Mouse (Mus musculus) spleen, adult 18-20 months (tissue): ENCODE data around the gene F11r.
A peak's percentile ranks its signal among the peaks of the same experiment; 100 is the strongest.
"Not testable (repeated sequence)": the region's sequence is repeated elsewhere in the genome, so short reads cannot be mapped to it uniquely, and the experiment has no call there.

ENCODE experiments used
- DNase-seq, 2 experiments: peaks; one replicate each; pipeline ENCODE4 v3.0.0; 2022; ENCODE audit warnings: mixed read lengths in 2 of 2

The F11r gene

DNA sequence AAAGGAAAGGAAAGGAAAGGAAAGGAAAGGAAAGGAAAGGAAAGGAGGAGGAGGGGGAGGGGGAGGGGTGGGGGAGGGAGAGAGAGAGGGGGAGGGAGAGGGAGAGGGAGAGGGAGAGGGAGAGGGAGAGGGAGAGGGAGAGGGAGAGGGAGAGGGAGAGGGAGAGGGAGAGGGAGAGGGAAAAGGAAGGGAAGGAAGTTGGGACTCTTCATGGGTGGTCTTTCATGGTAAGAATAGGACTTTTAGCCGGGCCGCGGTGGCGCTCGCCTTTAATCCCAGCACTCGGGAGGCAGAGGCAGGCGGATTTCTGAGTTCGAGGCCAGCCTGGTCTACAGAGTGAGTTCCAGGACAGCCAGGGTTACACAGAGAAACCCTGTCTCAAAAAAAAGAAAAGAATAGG lies 34.6 kb downstream of the F11r start:
- not testable (repeated sequence) for DNase-seq

DNA sequence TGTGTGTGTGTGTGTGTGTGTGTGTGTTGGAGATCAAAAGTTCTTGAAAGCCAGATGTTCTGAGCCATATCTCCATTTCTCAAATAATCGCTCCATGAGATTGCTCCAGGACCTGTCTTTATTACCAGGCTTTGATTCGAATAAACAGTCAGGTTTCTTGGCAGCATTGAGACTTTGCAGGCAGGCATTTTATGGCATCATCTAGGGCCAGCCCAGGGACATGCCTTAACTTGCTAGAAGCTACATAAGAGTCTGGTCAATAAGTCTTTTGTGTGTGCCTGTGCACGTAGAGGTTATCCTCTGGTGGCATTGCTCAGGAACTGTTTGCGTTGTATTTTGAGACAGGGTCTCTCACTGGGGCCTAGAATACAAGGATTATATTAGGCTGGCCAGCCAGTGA lies 36.2 kb downstream of the F11r start:
- no peak for DNase-seq

DNA sequence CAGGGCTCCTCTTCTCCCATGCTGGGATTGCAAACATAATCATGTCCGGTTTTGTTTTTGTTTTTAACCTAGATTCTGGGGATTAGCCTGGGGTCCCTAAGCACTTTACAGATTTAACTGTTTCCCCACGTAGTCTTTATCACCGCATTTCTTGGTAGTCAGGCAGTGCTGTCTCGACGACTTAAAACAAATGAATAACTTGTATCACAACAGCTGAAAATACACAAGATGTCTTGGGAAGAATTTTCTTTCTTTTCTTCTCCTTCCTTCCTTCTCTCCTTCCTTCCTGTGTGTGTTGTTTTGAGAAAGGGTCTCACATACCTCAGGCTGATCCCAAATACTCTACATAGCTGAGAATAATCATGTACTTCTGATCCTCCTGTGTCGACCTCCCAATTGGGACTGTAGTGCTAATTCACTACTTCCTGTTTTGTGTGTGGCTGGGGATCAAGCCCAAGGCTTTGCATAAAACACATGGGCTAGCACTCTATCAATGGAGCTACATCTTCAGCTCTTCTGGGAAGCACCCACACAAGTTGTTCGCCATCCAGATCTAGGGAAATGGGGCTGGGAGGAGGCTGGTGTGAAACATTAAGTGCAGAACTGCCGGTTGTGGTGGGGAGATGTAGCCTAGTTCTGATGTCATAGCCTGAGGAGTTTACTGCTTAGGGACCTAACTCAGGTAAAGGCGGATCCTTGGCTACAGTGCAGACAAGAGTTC lies 36.7 kb downstream of the F11r start:
- DNase-seq: no peak

DNA sequence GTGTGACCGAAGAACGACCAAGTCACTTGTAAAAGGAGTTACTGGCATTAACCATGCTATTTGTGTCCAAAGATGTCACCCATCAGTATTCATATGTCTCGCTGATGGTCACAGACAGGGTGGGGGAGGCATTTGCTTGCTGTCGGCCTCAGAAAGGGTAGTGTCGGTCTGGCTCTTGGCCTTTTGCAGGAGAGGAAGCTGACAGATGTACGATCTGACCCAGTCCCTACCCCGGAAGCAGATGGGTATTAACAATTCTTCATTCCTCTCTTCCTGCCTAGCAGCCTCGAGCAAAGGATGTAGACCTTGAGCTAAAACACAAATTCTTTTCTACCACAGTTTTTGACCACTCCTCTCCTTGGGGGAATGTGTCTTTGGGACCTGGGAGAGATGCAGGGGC lies 39.8 kb downstream of the F11r start:
- DNase-seq: no peak

DNA sequence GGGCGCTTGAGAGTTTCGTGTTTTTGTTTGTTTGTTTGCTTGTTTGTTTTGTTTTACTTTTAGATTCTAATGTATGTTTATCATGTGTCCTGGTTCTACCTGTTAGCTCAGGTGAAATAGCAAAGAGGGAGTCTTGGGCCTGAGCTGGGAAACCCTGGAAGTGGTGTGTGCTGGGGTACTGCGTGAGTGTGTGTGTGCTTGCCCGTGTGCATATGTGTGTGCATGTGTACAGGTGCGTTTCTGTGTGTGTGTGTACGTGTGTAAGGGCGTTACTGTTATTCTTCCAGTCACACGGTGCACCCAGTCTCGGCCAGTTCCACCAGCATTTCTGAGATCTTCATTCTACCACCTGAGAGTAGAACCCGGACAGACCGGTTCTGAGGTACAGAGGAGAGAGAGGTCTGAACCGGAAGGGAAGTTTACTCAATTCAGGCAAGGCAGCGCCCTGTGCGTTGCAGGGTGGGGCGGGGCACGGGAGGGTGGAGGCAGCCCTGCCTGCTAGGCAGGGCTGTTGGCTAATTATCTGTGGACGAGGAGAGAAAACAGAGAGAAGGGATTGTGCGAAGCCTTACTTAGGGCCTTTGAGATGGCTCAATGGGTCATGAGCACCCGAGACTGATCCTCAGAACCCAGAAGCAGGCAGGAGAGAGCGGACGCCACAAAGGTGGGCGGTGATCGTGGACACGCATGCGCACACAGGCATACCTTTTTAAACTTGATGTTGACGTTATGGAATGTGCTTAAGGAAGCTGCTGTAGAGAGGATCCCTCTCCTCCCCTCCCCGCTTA lies 40.6 kb downstream of the F11r start:
- DNase-seq: peak in 1 of 2 experiments; percentile 19

DNA sequence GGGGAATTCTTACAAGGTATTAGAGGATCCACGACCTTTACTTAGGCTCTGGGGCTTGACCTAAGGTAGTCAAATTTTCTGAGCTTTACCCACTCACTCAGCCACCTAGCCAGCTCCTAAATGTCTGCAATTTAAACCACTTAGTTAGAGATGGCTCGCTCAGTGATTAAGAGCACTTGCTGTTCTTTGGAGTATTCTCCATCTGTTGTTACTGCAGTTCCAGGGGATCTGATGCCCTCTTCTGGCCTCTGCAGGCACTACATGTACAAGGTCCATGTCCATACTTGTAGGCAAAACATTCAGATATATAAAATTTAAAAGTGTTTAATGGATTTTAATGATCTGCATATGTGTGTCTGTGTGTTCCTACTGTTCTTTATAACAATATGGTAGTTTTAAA lies 41.6 kb downstream of the F11r start:
- peak; percentile 43 to 73 for DNase-seq

DNA sequence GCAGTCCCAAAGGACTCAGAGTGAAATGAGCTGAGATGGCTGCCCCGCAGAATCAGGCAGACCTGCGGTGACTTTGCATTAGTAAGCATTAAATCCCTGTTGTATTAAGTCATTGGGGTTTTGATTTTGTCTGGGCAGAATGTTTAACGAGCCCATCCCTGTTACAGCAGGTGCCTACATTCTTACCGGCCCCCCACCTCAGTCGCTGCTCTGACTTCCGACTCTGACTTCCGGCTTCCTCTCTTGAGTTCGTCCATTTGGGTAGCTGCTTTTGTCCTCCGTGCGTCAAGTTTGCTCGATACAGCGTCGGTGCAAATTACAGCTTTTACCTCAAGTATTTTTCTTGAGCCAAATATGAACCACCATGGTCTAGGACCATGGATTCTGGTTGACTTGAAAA lies 56.9 kb downstream of the F11r start:
- DNase-seq: no peak

DNA sequence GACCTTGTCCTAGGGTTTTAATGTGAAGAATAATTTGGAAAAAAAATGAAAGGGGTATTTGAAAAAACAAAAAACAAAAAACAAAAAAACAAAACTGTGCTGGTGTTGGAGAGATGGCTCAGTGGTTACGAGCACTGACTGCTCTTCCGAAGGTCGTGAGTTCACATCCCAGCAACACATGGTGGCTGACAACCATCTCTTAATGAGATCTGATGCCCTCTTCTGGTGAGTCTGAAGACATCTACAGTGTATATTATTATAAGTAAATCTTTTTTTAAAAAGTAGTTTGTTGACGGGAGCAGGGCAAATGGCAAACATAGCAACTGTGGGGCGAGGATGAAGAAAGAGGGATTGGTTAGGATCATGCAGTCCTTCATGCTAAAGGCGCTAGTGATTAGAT lies 58.0 kb downstream of the F11r start:
- DNase-seq: no peak

DNA sequence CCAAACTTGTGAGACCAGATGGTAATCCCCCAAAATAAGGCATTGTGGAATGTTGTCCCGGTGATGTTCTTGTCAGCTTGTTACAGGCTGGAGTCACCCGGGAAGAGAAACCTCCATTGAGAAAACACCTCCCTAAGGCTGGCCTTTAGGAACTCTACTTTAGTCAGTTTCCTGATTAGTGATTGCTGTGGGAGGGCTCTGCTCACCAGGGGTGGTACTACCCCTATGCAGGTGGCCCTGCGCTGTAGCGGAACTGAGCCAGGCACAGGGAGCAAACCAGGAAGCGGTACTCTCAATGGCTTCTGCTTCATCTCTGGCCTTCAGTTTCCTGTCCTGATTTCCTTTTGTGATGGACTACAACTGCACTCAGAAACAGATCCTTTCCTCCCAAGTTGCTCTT lies 62.5 kb downstream of the F11r start:
- DNase-seq: peak in 1 of 2 experiments; percentile 13

DNA sequence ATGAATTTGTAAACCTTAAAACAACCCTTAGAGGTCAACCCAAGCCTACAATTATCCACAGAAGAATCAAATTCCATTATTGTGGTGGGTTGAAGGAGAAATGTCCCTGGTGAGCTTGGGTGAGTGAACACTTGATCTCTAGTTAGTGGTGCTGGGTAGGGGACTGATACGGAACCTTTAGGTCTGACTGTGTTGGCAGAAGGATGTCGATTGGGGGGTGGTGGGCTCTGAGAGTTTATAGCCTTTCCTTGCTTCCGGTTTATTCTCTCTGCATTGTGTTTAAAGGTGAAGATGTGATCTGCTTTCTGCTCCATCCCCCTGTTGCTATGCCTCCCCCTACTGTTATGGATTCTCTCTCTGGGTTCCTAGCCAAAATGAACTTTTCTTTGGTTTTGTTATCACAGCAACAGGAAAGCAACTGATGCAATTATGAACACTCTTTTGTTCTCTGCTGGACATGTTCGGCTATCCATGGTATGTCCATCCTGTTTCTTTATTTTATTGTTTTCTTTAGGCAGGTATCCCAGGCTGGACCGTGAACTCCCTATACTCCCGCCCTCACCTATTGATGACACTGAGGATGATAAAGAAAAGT lies 63.8 kb downstream of the F11r start:
- DNase-seq: no peak

DNA sequence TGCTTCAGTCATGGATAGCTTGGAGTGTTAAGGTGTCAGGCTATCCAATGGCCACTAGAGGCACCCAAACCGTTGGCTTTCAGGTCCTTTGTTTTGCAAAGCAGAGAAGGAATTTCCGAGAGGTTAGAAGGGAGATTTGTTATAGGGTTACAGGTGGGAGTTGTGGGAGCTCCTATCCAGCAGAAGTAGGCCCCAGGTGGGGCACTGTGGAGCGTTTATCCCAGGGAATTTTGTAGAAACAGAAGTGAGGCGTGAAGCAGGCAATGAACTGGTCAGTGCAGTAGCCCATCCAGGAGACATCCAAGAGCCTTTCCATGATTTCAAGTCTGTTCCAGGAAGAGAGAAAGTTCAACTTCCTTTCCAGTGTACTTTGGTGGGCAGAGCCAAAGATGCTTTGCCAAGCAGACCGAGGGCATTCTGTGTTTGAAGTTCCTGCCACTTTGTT lies 64.3 kb downstream of the F11r start:
- peak in 1 of 2 experiments; percentile 13 for DNase-seq

DNA sequence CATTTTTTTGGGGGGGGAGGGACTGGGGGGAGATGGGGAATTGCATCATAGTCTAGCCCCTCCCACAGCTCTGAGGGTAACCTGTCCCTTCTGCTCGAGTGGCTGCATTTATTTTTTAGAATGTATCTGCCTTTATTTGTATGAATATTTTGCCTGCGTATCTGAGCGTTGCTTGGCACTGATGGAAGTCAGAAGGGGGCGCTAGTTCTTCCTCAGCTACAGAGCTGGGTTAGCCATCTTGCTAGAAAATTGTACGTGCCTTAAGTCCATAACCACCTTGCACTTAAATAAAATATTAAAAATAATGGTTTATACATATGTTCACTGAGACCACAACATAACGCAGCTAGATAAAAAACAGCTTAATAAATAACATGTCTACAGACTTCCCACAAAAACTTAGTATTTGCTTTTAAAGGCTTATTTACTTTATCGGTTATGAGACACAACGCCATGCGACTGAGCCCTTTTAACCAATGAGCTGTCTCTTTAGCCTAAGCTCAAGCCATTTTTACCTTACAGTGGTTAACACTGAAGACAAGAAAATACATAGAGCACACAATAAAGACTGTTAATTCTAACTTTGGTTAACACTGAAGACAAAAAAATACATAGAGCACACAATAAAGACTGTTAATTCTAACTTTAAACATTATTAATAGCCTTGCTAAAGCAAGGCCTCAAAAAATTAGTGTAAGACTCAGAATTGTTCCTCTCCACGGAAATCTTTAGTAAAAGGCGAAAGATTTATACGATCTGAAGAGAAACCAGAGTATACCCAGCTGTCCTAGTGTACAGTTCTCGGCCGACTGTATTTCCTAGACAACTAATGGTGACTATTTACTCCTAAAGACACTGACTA lies 65.3 kb downstream of the F11r start:
- DNase-seq: peak in 1 of 2 experiments; percentile 34

DNA sequence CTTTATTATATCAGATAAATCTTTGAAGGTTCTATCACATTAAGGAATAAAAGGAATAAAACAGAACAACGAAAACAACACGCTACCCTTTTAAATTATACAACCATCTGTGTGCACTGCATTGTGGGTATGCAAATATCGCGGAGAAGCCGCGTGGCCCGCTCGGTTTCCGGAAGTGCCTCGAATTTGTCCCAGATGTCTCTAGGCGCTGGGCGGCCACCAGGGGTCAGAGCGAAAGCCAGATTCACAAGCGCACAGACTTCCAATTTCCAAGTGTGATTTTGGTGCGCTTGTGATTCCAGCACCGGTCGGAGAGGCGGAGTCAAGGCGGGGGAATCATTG lies 65.9 kb downstream of the F11r start, which contains the start of gene Alyref2:
Alyref2 (plus strand) TSS at position 229 of the 342 bp plus-strand sequence.
- peak; percentile 83 to 86 for DNase-seq

DNA sequence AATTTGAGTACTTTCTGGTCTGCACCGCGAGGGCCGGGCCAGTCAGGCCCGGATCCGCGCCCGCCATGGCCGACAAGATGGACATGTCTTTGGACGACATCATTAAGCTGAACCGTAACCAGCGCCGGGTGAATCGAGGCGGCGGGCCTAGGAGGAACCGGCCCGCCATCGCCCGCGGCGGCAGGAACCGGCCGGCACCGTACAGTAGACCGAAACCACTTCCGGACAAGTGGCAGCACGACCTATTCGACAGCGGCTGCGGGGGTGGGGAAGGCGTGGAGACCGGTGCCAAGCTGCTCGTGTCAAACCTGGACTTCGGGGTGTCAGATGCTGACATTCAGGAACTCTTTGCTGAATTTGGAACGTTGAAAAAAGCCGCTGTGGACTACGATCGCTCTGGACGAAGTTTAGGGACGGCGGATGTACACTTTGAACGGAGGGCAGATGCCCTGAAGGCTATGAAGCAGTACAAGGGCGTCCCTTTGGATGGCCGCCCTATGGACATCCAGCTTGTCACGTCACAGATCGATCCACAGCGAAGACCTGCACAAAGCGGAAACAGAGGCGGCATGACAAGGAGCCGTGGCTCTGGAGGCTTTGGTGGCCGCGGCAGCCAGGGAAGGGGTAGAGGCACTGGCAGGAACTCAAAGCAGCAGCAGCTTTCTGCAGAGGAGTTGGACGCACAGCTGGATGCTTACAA lies 66.4 kb downstream of the F11r start:
- peak; percentile 78 to 79 for DNase-seq

DNA sequence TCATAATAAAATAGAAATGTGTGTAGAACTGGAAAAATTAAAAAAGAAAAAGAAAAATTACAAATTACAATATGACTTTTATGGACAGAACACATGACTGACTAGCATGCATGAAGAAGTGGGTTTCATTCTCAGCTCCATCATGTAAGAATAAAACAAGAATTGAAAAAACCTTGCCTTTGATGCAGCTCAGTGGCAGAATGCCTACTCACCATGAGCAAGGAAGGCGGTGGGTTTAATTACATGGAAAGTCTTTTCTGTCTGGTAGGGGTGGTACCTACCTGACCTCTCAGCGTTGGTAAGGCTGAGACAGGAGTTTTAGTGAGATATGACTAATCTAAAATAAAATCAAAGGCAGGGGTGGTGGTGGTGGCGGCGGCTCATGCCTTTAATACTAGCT lies 67.3 kb downstream of the F11r start:
- no peak for DNase-seq

DNA sequence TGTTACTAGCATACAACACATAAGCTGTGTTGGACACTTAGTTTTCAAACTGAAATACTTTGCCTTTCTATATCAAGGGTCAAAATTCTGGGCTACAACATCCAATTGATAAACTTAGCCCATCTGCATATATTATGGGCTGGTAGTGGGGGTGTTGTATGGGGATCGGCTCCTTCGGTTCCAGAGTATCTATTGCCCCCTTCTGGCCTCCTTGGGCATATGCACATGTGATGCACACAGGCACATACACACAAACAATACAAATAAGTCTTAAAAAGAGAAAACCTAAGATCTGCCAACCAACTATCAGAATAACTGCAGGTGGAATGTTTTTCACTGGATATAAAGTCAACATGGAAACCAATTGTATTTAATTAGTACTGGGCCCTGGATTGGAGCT lies 75.9 kb downstream of the F11r start:
- no peak for DNase-seq

DNA sequence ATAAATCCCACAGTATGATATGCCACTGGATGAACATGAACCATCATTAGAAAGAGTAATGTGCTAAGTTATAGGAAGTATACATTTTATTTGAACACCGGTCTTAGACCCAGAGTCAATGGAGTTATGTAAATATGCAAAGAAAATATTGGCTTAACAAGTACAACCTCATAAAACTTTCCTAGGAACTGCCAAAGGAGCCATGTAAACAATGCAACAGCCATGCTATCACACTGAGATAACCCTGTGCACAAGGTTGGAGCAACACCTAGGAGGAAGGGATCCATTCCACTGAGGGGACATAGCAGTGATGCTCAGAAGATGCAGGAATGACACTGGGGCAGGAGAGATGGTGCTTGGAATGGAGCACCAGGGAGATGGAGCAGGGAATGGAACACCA lies 76.4 kb downstream of the F11r start:
- DNase-seq: no peak
